Comparison of ENCODE assay signal across 11 mouse cellular contexts in the genomic region with DNA sequence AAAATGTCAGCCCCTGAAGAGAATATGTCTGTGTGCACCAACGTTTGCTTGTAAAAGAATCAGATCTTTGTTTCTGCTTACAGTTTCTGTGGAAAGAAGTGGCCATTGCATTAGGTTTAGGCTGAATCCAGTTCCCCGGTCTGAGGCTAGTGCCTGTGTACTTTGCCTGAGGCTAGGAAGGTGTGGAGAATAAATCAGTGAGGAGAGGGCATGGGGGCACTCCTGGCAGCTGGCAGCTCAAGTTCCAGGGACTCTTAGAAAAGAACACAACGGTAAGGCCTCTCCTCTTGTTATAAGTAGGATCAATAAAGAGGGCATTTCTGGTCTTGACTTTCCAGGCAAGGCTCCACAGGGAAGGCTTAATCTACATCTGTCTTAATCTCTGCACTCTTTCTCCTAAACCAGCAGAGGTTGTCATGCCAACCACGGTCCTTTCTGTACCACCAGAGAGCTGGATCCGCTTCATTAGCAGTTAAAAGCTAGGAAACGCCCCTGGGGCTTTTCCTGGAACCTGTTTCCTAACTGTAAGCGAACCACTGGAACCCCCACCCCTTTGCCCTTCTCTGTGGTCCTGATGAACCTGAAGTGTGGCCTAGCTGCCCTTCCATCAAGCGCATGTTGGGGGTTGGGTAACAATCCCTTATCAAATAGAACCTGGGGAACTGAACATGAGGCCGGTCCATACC. TPM values are rescaled to one million over a fixed set of nuclear protein-coding genes. Genes with fewer than 3 reads are reported as not detected.
DNase-seq lines count a peak whose midpoint lies in the region; ATAC-seq and TF ChIP-seq lines count a peak whose summit lies in the region.
"Had no signal": no experiment of that assay in that cellular context is flagged by ENCODE, and none has a peak within 500 bp of the region (broad histone marks: within the 10 kb centered on the region; RNA-seq: fewer than 3 reads in every experiment).

No protein-coding gene starts in this region.

- DNase-seq in MEL (ENCODE audit: low read depth, low spot score), result no peak
- DNase-seq in natural killer cell, adult 2 months (ENCODE audit: low spot score in 2 of 2), result no peak
- DNase-seq in left cerebral cortex, adult 8-10 months (ENCODE audit: low spot score in 2 of 2), result no peak
- DNase-seq in testis, postnatal 14 days (ENCODE audit: low spot score), result no peak
- DNase-seq: kidney, postnatal 36 days had no signal

- no peak for TF ChIP-seq CTCF in E14TG2a.4 (conservative IDR thresholded peaks at IDR 0.05; ENCODE audit: low read length)
- TF ChIP-seq CTCF in MEL (IDR thresholded peaks at IDR 0.05 in 2 of 3, conservative IDR thresholded peaks at IDR 0.05 in 1 of 3; ENCODE audit: control insufficient read depth in 1 of 3, insufficient read depth in 1 of 3, low read depth in 2 of 3, low read length in 3 of 3, poor library complexity in 1 of 3, severe bottlenecking in 1 of 3), result no peak

- H3K27ac ChIP-seq in MEL (ENCODE audit: control insufficient read depth, low read depth, low read length), result peak overlapping the region; percentile 61
- peak overlapping the region; percentile 74 for H3K27ac ChIP-seq in forebrain, embryonic 15.5 days (replicated peaks)
- H3K27ac ChIP-seq in liver, embryonic 16.5 days (ENCODE audit: low read length), result no peak overlapping the region
- H3K27ac ChIP-seq: heart, embryonic 10.5 days; lung, embryonic 15.5 days had no signal

- no peaks in the 10 kb centered on the region; the same call in 1 of the 2 replicates for H3K36me3 ChIP-seq in E14TG2a.4 (ENCODE audit: insufficient read depth, low read length)
- H3K36me3 ChIP-seq in MEL (ENCODE audit: control insufficient read depth in 1 of 2, insufficient read depth in 2 of 2, low read length in 2 of 2), result peaks cover 9 to 66% of the 10 kb centered on the region in 2 experiments
- no peaks in the 10 kb centered on the region for H3K36me3 ChIP-seq in forebrain, embryonic 15.5 days
- H3K36me3 ChIP-seq in liver, embryonic 16.5 days (ENCODE audit: control insufficient read depth, insufficient read depth), result no peaks in the 10 kb centered on the region
- H3K36me3 ChIP-seq: heart, embryonic 10.5 days; lung, embryonic 15.5 days had no signal

- WGBS in forebrain, embryonic 15.5 days, result 14% methylated on average over 9 of the region's 9 CpGs
- 47% methylated on average over 9 of the region's 9 CpGs for WGBS in liver, embryonic 16.5 days (ENCODE audit: insufficient replicate concordance)

- TF ChIP-seq RAD21 in MEL (IDR thresholded peaks at IDR 0.05; ENCODE audit: low read depth, low read length), result no peak

- peaks cover 95% of the 10 kb centered on the region for H3K4me1 ChIP-seq in E14TG2a.4 (replicated peaks; ENCODE audit: low read depth, low read length)
- peaks cover 33 to 53% of the 10 kb centered on the region in 2 experiments for H3K4me1 ChIP-seq in MEL (ENCODE audit: control insufficient read depth in 1 of 2, insufficient read depth in 2 of 2, low read length in 2 of 2)
- H3K4me1 ChIP-seq in forebrain, embryonic 15.5 days, result peaks cover 18% of the 10 kb centered on the region
- peaks cover 62% of the 10 kb centered on the region for H3K4me1 ChIP-seq in liver, embryonic 16.5 days (ENCODE audit: control insufficient read depth, low read depth, low read length)

- peaks cover 62% of the 10 kb centered on the region for H3K79me2 ChIP-seq in MEL (ENCODE audit: control insufficient read depth, insufficient read depth, low read length, poor library complexity)

- H3K27me3 ChIP-seq in E14TG2a.4 (ENCODE audit: insufficient read depth, low read length) (no peaks in the 10 kb centered on the region), MEL (ENCODE audit: control insufficient read depth in 1 of 2, insufficient read depth in 2 of 2, low read length in 2 of 2) (no peaks in the 10 kb centered on the region)
- no peaks in the 10 kb centered on the region for H3K27me3 ChIP-seq in forebrain, embryonic 15.5 days
- no peaks in the 10 kb centered on the region for H3K27me3 ChIP-seq in liver, embryonic 16.5 days (ENCODE audit: control insufficient read depth, insufficient read depth, low read depth, low read length)
- H3K27me3 ChIP-seq: lung, embryonic 15.5 days had no signal

- no peaks in the 10 kb centered on the region for H3K9me3 ChIP-seq in E14TG2a.4 (ENCODE audit: low read length)
- H3K9me3 ChIP-seq in MEL (replicated peaks; ENCODE audit: insufficient read depth, low read length), result no peaks in the 10 kb centered on the region
- no peaks in the 10 kb centered on the region for H3K9me3 ChIP-seq in forebrain, embryonic 15.5 days
- no peaks in the 10 kb centered on the region for H3K9me3 ChIP-seq in liver, embryonic 16.5 days (replicated peaks; ENCODE audit: control insufficient read depth, low read length)
- H3K9me3 ChIP-seq: heart, embryonic 10.5 days; lung, embryonic 15.5 days had no signal

- H3K4me3 ChIP-seq in E14TG2a.4 (replicated peaks; ENCODE audit: low read length), result peak overlapping the region; percentile 54
- no peak overlapping the region for H3K4me3 ChIP-seq in MEL (ENCODE audit: control insufficient read depth in 1 of 2, insufficient read depth in 1 of 2, low read depth in 2 of 2, low read length in 2 of 2)
- no peak overlapping the region for H3K4me3 ChIP-seq in forebrain, embryonic 15.5 days
- no peak overlapping the region for H3K4me3 ChIP-seq in liver, embryonic 16.5 days (ENCODE audit: low read depth, low read length)
- H3K4me3 ChIP-seq: erythroblast, embryonic 14.5 days; heart, embryonic 10.5 days; lung, embryonic 15.5 days had no signal

- TF ChIP-seq EP300 in MEL (IDR thresholded peaks at IDR 0.05; ENCODE audit: low read depth in 1 of 2, low read length in 2 of 2), result no peak

- peak; percentile 71 for ATAC-seq in forebrain, embryonic 15.5 days (replicated peaks)
- ATAC-seq in liver, embryonic 16.5 days (ENCODE audit: low read depth), result no peak

- no peak for TF ChIP-seq POLR2A in MEL (IDR thresholded peaks at IDR 0.05; ENCODE audit: control insufficient read depth in 1 of 2, insufficient read depth in 1 of 2, low read depth in 1 of 2, low read length in 2 of 2, poor library complexity in 1 of 2)

- no peak overlapping the region for H3K4me2 ChIP-seq in forebrain, embryonic 15.5 days (replicated peaks)
- H3K4me2 ChIP-seq in liver, embryonic 16.5 days (ENCODE audit: low read depth, low read length), result no peak overlapping the region
- H3K4me2 ChIP-seq: lung, embryonic 15.5 days had no signal

- H3K9ac ChIP-seq in MEL (ENCODE audit: control insufficient read depth, low read depth, low read length, poor library complexity, severe bottlenecking), result peak overlapping the region; percentile 47; the same call in 1 of the 2 replicates
- no peak overlapping the region for H3K9ac ChIP-seq in forebrain, embryonic 15.5 days (replicated peaks)
- H3K9ac ChIP-seq in liver, embryonic 16.5 days (ENCODE audit: low read depth, low read length), result peak overlapping the region; percentile 0; the same call in 1 of the 2 replicates
- H3K9ac ChIP-seq: lung, embryonic 15.5 days had no signal

TF ChIP-seq in MEL, 35 proteins besides CTCF, POLR2A, EP300 and RAD21:
- TF ChIP-seq POLR2AphosphoS2 (IDR thresholded peaks at IDR 0.05; ENCODE audit: low read length) (no peak), MAFK (IDR thresholded peaks at IDR 0.05; ENCODE audit: borderline replicate concordance, low read depth, low read length) (no peak), ETS1 (IDR thresholded peaks at IDR 0.05; ENCODE audit: low read depth, low read length) (no peak), ZNF384 (IDR thresholded peaks at IDR 0.05; ENCODE audit: low read depth, low read length) (no peak), CHD1 (IDR thresholded peaks at IDR 0.05; ENCODE audit: low read depth, low read length) (no peak), SIN3A (IDR thresholded peaks at IDR 0.05; ENCODE audit: low read length) (no peak), MEF2A (IDR thresholded peaks at IDR 0.05; ENCODE audit: extremely low read depth, insufficient replicate concordance, low read depth, low read length, poor library complexity, severe bottlenecking) (no peak), POLR2AphosphoS5 (IDR thresholded peaks at IDR 0.05; ENCODE audit: borderline replicate concordance, low read depth, low read length) (no peak), ZKSCAN1 (IDR thresholded peaks at IDR 0.05; ENCODE audit: low read depth, low read length) (no peak)

RNA-seq across cellular contexts. Expression of gene Dapp1, which starts 4.3 kb away (rescaled TPM):
- 45.7 and 59.0 TPM in 2 replicates for total RNA-seq in MEL (2012; rRNA removed)
- 10 to 100 TPM; 67.3 to 91.5 TPM for polyA plus RNA-seq in MEL (2012; ENCODE audit: insufficient read depth in 1 of 2, insufficient read length in 2 of 2, low read depth in 1 of 2, low replicate concordance in 2 of 2, missing spikeins in 1 of 2)
- polyA plus RNA-seq in forebrain, embryonic 15.5 days (2015; fragmentation: Nextera tagmentation; extraction: Ambion mirVana), result 3.7 and 4.3 TPM in 2 replicates
- 12.1 and 13.0 TPM in 2 replicates for polyA plus RNA-seq in liver, embryonic 16.5 days (2015; fragmentation: Nextera tagmentation; extraction: Ambion mirVana)
- 1 to 10 TPM; 3.4 to 5.9 (median 4.7) TPM for total RNA-seq in left cerebral cortex, adult 8-10 months (2022)

RNA-seq across cellular contexts. Expression of gene Lamtor3, which starts 58.8 kb away (rescaled TPM):
- 73.3 and 77.5 TPM in 2 replicates for total RNA-seq in MEL (2012; rRNA removed)
- polyA plus RNA-seq in MEL (2012; ENCODE audit: insufficient read depth in 1 of 2, insufficient read length in 2 of 2, low read depth in 1 of 2, low replicate concordance in 2 of 2, missing spikeins in 1 of 2), result 10 to 100 TPM in 1 of 2 experiments, not detected in 1; 88.3 TPM
- polyA plus RNA-seq in forebrain, embryonic 15.5 days (2015; fragmentation: Nextera tagmentation; extraction: Ambion mirVana), result 136 and 138 TPM in 2 replicates
- 48.2 and 50.2 TPM in 2 replicates for polyA plus RNA-seq in liver, embryonic 16.5 days (2015; fragmentation: Nextera tagmentation; extraction: Ambion mirVana)
- 10 to 100 TPM; 62.0 to 71.8 (median 65.0) TPM for total RNA-seq in left cerebral cortex, adult 8-10 months (2022)
